Mouse (Mus musculus) neural tube, embryonic 11.5 days (tissue): ENCODE data around the gene Sh3rf3. TPM values are rescaled to one million over a fixed set of nuclear protein-coding genes. Genes with fewer than 3 reads are reported as not detected.

ENCODE experiments used
- ATAC-seq: fragments of 200-750 bp; cut with Nextera tagmentation; 2 replicates; pipeline ENCODE4 v1.8.0; 2017; ENCODE audit warnings: moderate number of reproducible peaks, mild to moderate bottlenecking, moderate TSS enrichment, moderate library complexity; ENCODE audit not compliant: insufficient read depth, low FRiP score, low TSS enrichment
- DNase-seq: peaks from one replicate; pipeline ENCODE4 v3.0.0-alpha.2; 2015; ENCODE audit warnings: low spot score
- H3K27ac ChIP-seq: fragments of 300-500 bp; sonication (generic); 2 replicates; pipeline ENCODE4 v1.5.1; 2014; ENCODE audit warnings: low read depth, mild to moderate bottlenecking, low read length
- H3K27me3 ChIP-seq: fragments of 300-500 bp; sonication (generic); 2 replicates; pipeline ENCODE4 v1.6.1; 2014; ENCODE audit warnings: mild to moderate bottlenecking, low read length, mixed read lengths; ENCODE audit not compliant: control insufficient read depth, insufficient read depth
- H3K36me3 ChIP-seq: fragments of 300-500 bp; sonication (generic); 2 replicates; pipeline ENCODE4 v1.6.1; 2014; ENCODE audit warnings: mild to moderate bottlenecking, low read length, moderate library complexity, mixed read lengths; ENCODE audit not compliant: control insufficient read depth, insufficient read depth
- H3K4me1 ChIP-seq: fragments of 300-500 bp; sonication (generic); 2 replicates; pipeline ENCODE4 v1.6.1; 2014; ENCODE audit warnings: low read length, mixed read lengths; ENCODE audit not compliant: control insufficient read depth, insufficient read depth
- H3K4me2 ChIP-seq: fragments of 300-500 bp; sonication (generic); 2 replicates; pipeline ENCODE4 v1.6.1; 2014; ENCODE audit warnings: low read depth, mild to moderate bottlenecking, moderate library complexity
- H3K4me3 ChIP-seq: fragments of 300-500 bp; sonication (generic); 2 replicates; pipeline ENCODE4 v1.5.1; 2014; ENCODE audit warnings: low read depth, low read length
- H3K9ac ChIP-seq: fragments of 300-500 bp; sonication (generic); 2 replicates; pipeline ENCODE4 v1.6.1; 2014; ENCODE audit warnings: mild to moderate bottlenecking, low read length
- H3K9me3 ChIP-seq: fragments of 300-500 bp; sonication (generic); 2 replicates; pipeline ENCODE4 v1.6.1; 2016; ENCODE audit warnings: low read length; ENCODE audit not compliant: control insufficient read depth
- WGBS: fragments of 180-500 bp; shearing (Covaris S2); extraction: QIAGEN DNeasy Blood & Tissue Kit; methylation state at CpG from one replicate; pipeline ENCODE4 v1.1.7; 2014; 5-methylcytosine and 5-hydroxymethylcytosine counted together
- polyA plus RNA-seq: library from polyadenylated mRNA; unstranded; fragments of >200 nt; fragmentation: Nextera tagmentation; extraction: Ambion mirVana; gene quantifications from 2 replicates; pipeline ENCODE4 v1.2.1, GENCODE M21; 2014

Sh3rf3 gene
- polyA plus RNA-seq, 1 experiment from 2014 or later = 2.7 TPM

GRCm38 (mm10) chr10:58921643-58922188, 108.6 kb downstream of the Sh3rf3 start:
- ATAC-seq (no peak), DNase-seq (no peak)
- Histone ChIP-seq H3K9ac (no peak overlapping the region), H3K36me3 (no peaks in the 10 kb centered on the region), H3K27ac (no peak overlapping the region), H3K9me3 (no peaks in the 10 kb centered on the region), H3K27me3 (no peaks in the 10 kb centered on the region), H3K4me3 (no peak overlapping the region), H3K4me2 (no peak overlapping the region), H3K4me1 (no peaks in the 10 kb centered on the region)
- 93% methylated on average over 8 of the region's 8 CpGs for WGBS

GRCm38 (mm10) chr10:58922216-58922829, 109.2 kb downstream of the Sh3rf3 start:
- Histone ChIP-seq H3K36me3 (no peaks in the 10 kb centered on the region), H3K4me3 (no peak overlapping the region), H3K9me3 (no peaks in the 10 kb centered on the region), H3K4me1 (no peaks in the 10 kb centered on the region), H3K9ac (no peak overlapping the region), H3K4me2 (no peak overlapping the region), H3K27ac (no peak overlapping the region), H3K27me3 (no peaks in the 10 kb centered on the region)
- DNase-seq (no peak), ATAC-seq (no peak)
- WGBS = 85% methylated on average over 6 of the region's 6 CpGs

GRCm38 (mm10) chr10:58922993-58923392, 109.8 kb downstream of the Sh3rf3 start:
- H3K4me3 ChIP-seq = no peak overlapping the region
- no peaks in the 10 kb centered on the region for H3K9me3 ChIP-seq
- ATAC-seq (no peak), DNase-seq (no peak)
- no peaks in the 10 kb centered on the region for H3K4me1 ChIP-seq
- H3K27me3 ChIP-seq = no peaks in the 10 kb centered on the region
- H3K4me2 ChIP-seq = no peak overlapping the region
- 83% methylated on average over 2 of the region's 2 CpGs for WGBS
- H3K27ac ChIP-seq = no peak overlapping the region
- H3K36me3 ChIP-seq = no peaks in the 10 kb centered on the region
- H3K9ac ChIP-seq = no peak overlapping the region

GRCm38 (mm10) chr10:58926578-58926977, 113.4 kb downstream of the Sh3rf3 start:
- Histone ChIP-seq H3K9ac (no peak overlapping the region), H3K9me3 (no peaks in the 10 kb centered on the region), H3K27me3 (no peaks in the 10 kb centered on the region), H3K27ac (no peak overlapping the region), H3K4me1 (no peaks in the 10 kb centered on the region), H3K4me2 (no peak overlapping the region), H3K4me3 (no peak overlapping the region), H3K36me3 (no peaks in the 10 kb centered on the region)
- DNase-seq (no peak), ATAC-seq (no peak)
- WGBS = 81% methylated on average over 5 of the region's 5 CpGs

GRCm38 (mm10) chr10:58928952-58929442, 115.8 kb downstream of the Sh3rf3 start:
- Histone ChIP-seq H3K4me3 (no peak overlapping the region), H3K4me1 (0 out of 2 replicates have a peak, but pooled peaks cover 2% of the 10 kb centered on the region), H3K36me3 (no peaks in the 10 kb centered on the region), H3K4me2 (no peak overlapping the region), H3K9ac (no peak overlapping the region), H3K27me3 (no peaks in the 10 kb centered on the region), H3K9me3 (no peaks in the 10 kb centered on the region), H3K27ac (no peak overlapping the region)
- WGBS = 55% methylated on average over 5 of the region's 5 CpGs
- no peak for ATAC-seq
- DNase-seq = no peak

GRCm38 (mm10) chr10:58932151-58932773, 119.1 kb downstream of the Sh3rf3 start:
- no peaks in the 10 kb centered on the region for H3K27me3 ChIP-seq
- H3K9me3 ChIP-seq = no peaks in the 10 kb centered on the region
- ATAC-seq (no peak), DNase-seq (peak; percentile 44)
- H3K27ac ChIP-seq = no peak overlapping the region
- no peak overlapping the region for H3K4me2 ChIP-seq
- H3K4me3 ChIP-seq = no peak overlapping the region
- H3K36me3 ChIP-seq = no peaks in the 10 kb centered on the region
- WGBS = 55% methylated on average over 22 of the region's 22 CpGs
- 0 out of 2 replicates have a peak, but pooled peaks cover 2% of the 10 kb centered on the region for H3K4me1 ChIP-seq
- no peak overlapping the region for H3K9ac ChIP-seq

- 60% methylated on average over 6 of the region's 6 CpGs for WGBS
- Histone ChIP-seq H3K4me1 (0 out of 2 replicates have a peak, but pooled peaks cover 2% of the 10 kb centered on the region), H3K9me3 (no peaks in the 10 kb centered on the region), H3K9ac (no peak overlapping the region), H3K4me2 (no peak overlapping the region), H3K36me3 (no peaks in the 10 kb centered on the region), H3K27ac (no peak overlapping the region), H3K4me3 (no peak overlapping the region), H3K27me3 (no peaks in the 10 kb centered on the region)
- no peak for DNase-seq
- ATAC-seq = no peak
These were observed 122.4 kb downstream of the Sh3rf3 start for GRCm38 (mm10) chr10:58935606-58936005.

GRCm38 (mm10) chr10:58936441-58936860, 123.3 kb downstream of the Sh3rf3 start:
- ATAC-seq (no peak), DNase-seq (no peak)
- no peaks in the 10 kb centered on the region for H3K27me3 ChIP-seq
- no peak overlapping the region for H3K4me3 ChIP-seq
- 67% methylated on average over 9 of the region's 9 CpGs for WGBS
- 0 out of 2 replicates have a peak, but pooled peaks cover 2% of the 10 kb centered on the region for H3K4me1 ChIP-seq
- no peak overlapping the region for H3K9ac ChIP-seq
- no peak overlapping the region for H3K4me2 ChIP-seq
- no peaks in the 10 kb centered on the region for H3K9me3 ChIP-seq
- H3K27ac ChIP-seq = no peak overlapping the region
- H3K36me3 ChIP-seq = no peaks in the 10 kb centered on the region
